Mouse (Mus musculus) midbrain, embryonic 14.5 days (tissue): ENCODE data around the gene Defb20. TPM values are rescaled to one million over a fixed set of nuclear protein-coding genes. Genes with fewer than 3 reads are reported as not detected.

Experiments
- ATAC-seq: fragments of 200-750 bp; cut with Nextera tagmentation; 2 replicates; pipeline ENCODE4 v1.8.0; 2017; ENCODE audit warnings: moderate number of reproducible peaks, moderate library complexity; ENCODE audit not compliant: low FRiP score, low TSS enrichment
- DNase-seq: peaks from one replicate; pipeline ENCODE4 v3.0.0-alpha.2; 2015
- H3K27ac ChIP-seq: fragments of 300-500 bp; sonication (generic); replicated peaks from 2 replicates; pipeline ENCODE4 v1.5.1; 2014; ENCODE audit warnings: mild to moderate bottlenecking, low read depth, low read length, moderate library complexity
- H3K27me3 ChIP-seq: fragments of 300-500 bp; sonication (generic); 2 replicates; pipeline ENCODE4 v1.6.1; 2014; ENCODE audit warnings: low read length, control low read depth, mixed read lengths; ENCODE audit not compliant: control insufficient read depth, insufficient read depth
- H3K36me3 ChIP-seq: fragments of 300-500 bp; sonication (generic); 2 replicates; pipeline ENCODE4 v1.6.1; 2014; ENCODE audit warnings: low read length, control low read depth; ENCODE audit not compliant: control insufficient read depth, insufficient read depth
- H3K4me1 ChIP-seq: fragments of 300-500 bp; sonication (generic); 2 replicates; pipeline ENCODE4 v1.6.1; 2014; ENCODE audit warnings: mild to moderate bottlenecking, antibody characterized with exemption, low read length, control low read depth; ENCODE audit not compliant: control insufficient read depth, insufficient read depth
- H3K4me2 ChIP-seq: fragments of 300-500 bp; sonication (generic); 2 replicates; pipeline ENCODE4 v1.6.1; 2014; ENCODE audit warnings: mild to moderate bottlenecking, low read length, moderate library complexity
- H3K4me3 ChIP-seq: fragments of 300-500 bp; sonication (generic); replicated peaks from 2 replicates; pipeline ENCODE4 v1.5.1; 2014; ENCODE audit warnings: low read depth, low read length
- H3K9ac ChIP-seq: fragments of 300-500 bp; sonication (generic); replicated peaks from 2 replicates; pipeline ENCODE4 v1.6.1; 2014; ENCODE audit warnings: mild to moderate bottlenecking, low read length, moderate library complexity
- H3K9me3 ChIP-seq: fragments of 300-500 bp; sonication (generic); 2 replicates; pipeline ENCODE4 v1.6.1; 2016; ENCODE audit warnings: low read length, control low read depth, mixed read lengths; ENCODE audit not compliant: control insufficient read depth
- WGBS: fragments of 180-500 bp; shearing (Covaris S2); extraction: QIAGEN DNeasy Blood & Tissue Kit; methylation state at CpG from one replicate; pipeline ENCODE4 v1.1.7; 2014; 5-methylcytosine and 5-hydroxymethylcytosine counted together
- polyA plus RNA-seq: library from polyadenylated mRNA; unstranded; fragments of >200 nt; fragmentation: Nextera tagmentation; extraction: Ambion mirVana; gene quantifications from 2 replicates; pipeline ENCODE4 v1.2.1, GENCODE M21; 2014

Gene Defb20
- polyA plus RNA-seq, 1 experiment from 2014 or later: not detected

- 91% methylated on average over 7 of the region's 7 CpGs for WGBS
Observed at GRCm38 (mm10) chr2:152481726-152482125, 4.9 kb downstream of the Defb20 start.

GRCm38 (mm10) chr2:152487024-152487423, 10.2 kb downstream of the Defb20 start:
- Histone ChIP-seq H3K4me2 (no peak overlapping the region), H3K9me3 (no peaks in the 10 kb centered on the region), H3K4me3 (no peak overlapping the region), H3K27me3 (no peaks in the 10 kb centered on the region), H3K27ac (no peak overlapping the region), H3K4me1 (no peaks in the 10 kb centered on the region), H3K36me3 (no peaks in the 10 kb centered on the region), H3K9ac (no peak overlapping the region)
- ATAC-seq: no peak
- DNase-seq: no peak
- WGBS: 77% methylated on average over 2 of the region's 2 CpGs

More at GRCm38 (mm10) chr2:152481726-152482125, 4.9 kb downstream of the Defb20 start:
- Histone ChIP-seq H3K27me3 (no peaks in the 10 kb centered on the region), H3K4me3 (no peak overlapping the region), H3K4me1 (no peaks in the 10 kb centered on the region), H3K4me2 (no peak overlapping the region), H3K36me3 (no peaks in the 10 kb centered on the region), H3K27ac (no peak overlapping the region), H3K9ac (no peak overlapping the region), H3K9me3 (no peaks in the 10 kb centered on the region)
- no peak for ATAC-seq
- DNase-seq: no peak

- no peak within 1 kb of the TSS for H3K4me2 ChIP-seq
- ATAC-seq (no peak), DNase-seq (no peak)
- no peak within 1 kb of the TSS for H3K4me3 ChIP-seq
- no peak within 1 kb of the TSS for H3K9ac ChIP-seq
- no peaks in the 10 kb centered on the region for H3K4me1 ChIP-seq
- no peak within 1 kb of the TSS for H3K27ac ChIP-seq
- H3K27me3 ChIP-seq: no peaks in the 10 kb centered on the region
- no peaks in the 10 kb centered on the region for H3K36me3 ChIP-seq
- H3K9me3 ChIP-seq: no peaks in the 10 kb centered on the region
Observed at GRCm38 (mm10) chr2:152490038-152490437, 13.2 kb downstream of the Defb20 start, which contains the start of gene Defb22. Gene Defb22 (minus strand): TSS chr2:152490138.

GRCm38 (mm10) chr2:152493151-152493550, 16.3 kb downstream of the Defb20 start:
- Histone ChIP-seq H3K9ac (no peak overlapping the region), H3K27ac (no peak overlapping the region), H3K36me3 (no peaks in the 10 kb centered on the region), H3K9me3 (no peaks in the 10 kb centered on the region), H3K4me1 (no peaks in the 10 kb centered on the region), H3K4me3 (no peak overlapping the region), H3K4me2 (no peak overlapping the region), H3K27me3 (no peaks in the 10 kb centered on the region)
- no peak for ATAC-seq
- 80% methylated on average over 6 of the region's 6 CpGs for WGBS
- no peak for DNase-seq

- 77% methylated on average over 6 of the region's 6 CpGs for WGBS
- Histone ChIP-seq H3K27ac (no peak overlapping the region), H3K36me3 (no peaks in the 10 kb centered on the region), H3K4me2 (no peak overlapping the region), H3K27me3 (no peaks in the 10 kb centered on the region), H3K4me3 (no peak overlapping the region), H3K4me1 (no peaks in the 10 kb centered on the region), H3K9me3 (no peaks in the 10 kb centered on the region), H3K9ac (no peak overlapping the region)
- DNase-seq (no peak), ATAC-seq (no peak)
Observed at GRCm38 (mm10) chr2:152498020-152498419, 21.2 kb downstream of the Defb20 start.

GRCm38 (mm10) chr2:152500204-152500862, 23.5 kb downstream of the Defb20 start:
- Histone ChIP-seq H3K4me3 (no peak overlapping the region), H3K4me2 (no peak overlapping the region), H3K36me3 (no peaks in the 10 kb centered on the region), H3K9ac (no peak overlapping the region), H3K27me3 (no peaks in the 10 kb centered on the region), H3K4me1 (no peaks in the 10 kb centered on the region), H3K9me3 (no peaks in the 10 kb centered on the region), H3K27ac (no peak overlapping the region)
- no peak for ATAC-seq
- DNase-seq: no peak
- 83% methylated on average over 7 of the region's 7 CpGs for WGBS

GRCm38 (mm10) chr2:152500863-152501229, 24.0 kb downstream of the Defb20 start:
- Histone ChIP-seq H3K4me1 (no peaks in the 10 kb centered on the region), H3K4me2 (no peak overlapping the region), H3K27ac (no peak overlapping the region), H3K27me3 (no peaks in the 10 kb centered on the region), H3K9ac (no peak overlapping the region), H3K36me3 (no peaks in the 10 kb centered on the region), H3K9me3 (no peaks in the 10 kb centered on the region), H3K4me3 (no peak overlapping the region)
- DNase-seq (no peak), ATAC-seq (no peak)
- WGBS: 80% methylated on average over 6 of the region's 6 CpGs

GRCm38 (mm10) chr2:152503950-152504349, 27.1 kb downstream of the Defb20 start:
- H3K27me3 ChIP-seq: no peaks in the 10 kb centered on the region
- H3K9ac ChIP-seq: no peak overlapping the region
- 76% methylated on average over 2 of the region's 2 CpGs for WGBS
- H3K4me1 ChIP-seq: no peaks in the 10 kb centered on the region
- no peaks in the 10 kb centered on the region for H3K9me3 ChIP-seq
- no peak overlapping the region for H3K27ac ChIP-seq
- H3K4me2 ChIP-seq: no peak overlapping the region
- no peak for ATAC-seq
- H3K4me3 ChIP-seq: no peak overlapping the region
- H3K36me3 ChIP-seq: no peaks in the 10 kb centered on the region
- DNase-seq: no peak

GRCm38 (mm10) chr2:152511592-152511991, 34.7 kb downstream of the Defb20 start, which contains the start of gene Defb26:
Gene Defb26 (minus strand): TSS chr2:152511692.
- no peak for ATAC-seq
- Histone ChIP-seq H3K9me3 (no peaks in the 10 kb centered on the region), H3K27ac (no peak within 1 kb of the TSS), H3K9ac (no peak within 1 kb of the TSS), H3K36me3 (no peaks in the 10 kb centered on the region), H3K27me3 (no peaks in the 10 kb centered on the region), H3K4me3 (no peak within 1 kb of the TSS), H3K4me2 (no peak within 1 kb of the TSS), H3K4me1 (no peaks in the 10 kb centered on the region)
- DNase-seq: no peak
- 60% methylated on average over 1 of the region's 1 CpGs for WGBS
